Mouse (Mus musculus): Measurements from ENCODE around the gene Zfp106. TPM values are rescaled to one million over a fixed set of nuclear protein-coding genes. Genes with fewer than 3 reads are reported as not detected.
A peak's percentile ranks its signal among the peaks of the same experiment; 100 is the strongest.

The Zfp106 gene
- polyA plus RNA-seq, 1 experiment, result 79.9 TPM

DNA sequence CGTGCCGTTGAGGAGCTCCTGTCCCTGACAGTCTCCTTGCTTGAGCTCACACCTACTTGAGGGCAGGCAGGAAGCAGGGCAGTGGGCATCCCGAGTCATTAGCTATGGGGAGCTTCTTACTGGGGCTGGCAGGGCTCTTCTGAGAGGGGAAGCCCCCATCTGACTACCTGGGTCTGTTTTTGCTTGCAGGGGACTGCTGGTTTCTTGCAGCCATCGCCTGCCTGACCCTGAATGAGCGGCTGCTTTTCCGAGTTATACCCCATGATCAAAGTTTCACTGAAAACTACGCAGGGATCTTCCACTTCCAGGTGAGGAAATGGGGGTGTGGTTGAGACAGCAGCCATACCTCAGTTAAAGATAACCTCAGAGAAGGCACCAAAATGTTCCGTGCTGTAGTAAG is 81.7 kb downstream of the Zfp106 start:
- no peak for DNase-seq (ENCODE audit: extremely low spot score in 1 of 2, low spot score in 1 of 2)

DNA sequence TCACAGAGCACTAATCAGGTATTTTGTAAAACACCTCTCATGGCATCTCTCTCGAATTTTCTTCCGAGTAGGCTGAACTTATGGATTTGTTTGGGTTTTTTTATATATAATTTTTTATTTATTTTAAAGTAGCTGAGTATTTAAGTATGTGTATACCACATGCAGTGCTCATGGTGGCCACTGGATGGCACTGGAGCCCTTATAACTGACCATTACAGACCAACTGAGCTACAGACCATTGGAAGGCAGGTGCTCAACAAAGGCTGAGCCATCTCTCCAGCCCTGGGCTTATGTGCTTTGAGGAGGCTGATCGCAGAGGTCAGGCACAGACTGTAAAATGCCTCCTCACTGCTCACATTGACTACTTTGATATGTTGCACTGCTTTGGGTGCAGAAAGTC is 85.0 kb downstream of the Zfp106 start:
- DNase-seq (ENCODE audit: extremely low spot score in 1 of 2, low spot score in 1 of 2), result peak; percentile 44 to 82

DNA sequence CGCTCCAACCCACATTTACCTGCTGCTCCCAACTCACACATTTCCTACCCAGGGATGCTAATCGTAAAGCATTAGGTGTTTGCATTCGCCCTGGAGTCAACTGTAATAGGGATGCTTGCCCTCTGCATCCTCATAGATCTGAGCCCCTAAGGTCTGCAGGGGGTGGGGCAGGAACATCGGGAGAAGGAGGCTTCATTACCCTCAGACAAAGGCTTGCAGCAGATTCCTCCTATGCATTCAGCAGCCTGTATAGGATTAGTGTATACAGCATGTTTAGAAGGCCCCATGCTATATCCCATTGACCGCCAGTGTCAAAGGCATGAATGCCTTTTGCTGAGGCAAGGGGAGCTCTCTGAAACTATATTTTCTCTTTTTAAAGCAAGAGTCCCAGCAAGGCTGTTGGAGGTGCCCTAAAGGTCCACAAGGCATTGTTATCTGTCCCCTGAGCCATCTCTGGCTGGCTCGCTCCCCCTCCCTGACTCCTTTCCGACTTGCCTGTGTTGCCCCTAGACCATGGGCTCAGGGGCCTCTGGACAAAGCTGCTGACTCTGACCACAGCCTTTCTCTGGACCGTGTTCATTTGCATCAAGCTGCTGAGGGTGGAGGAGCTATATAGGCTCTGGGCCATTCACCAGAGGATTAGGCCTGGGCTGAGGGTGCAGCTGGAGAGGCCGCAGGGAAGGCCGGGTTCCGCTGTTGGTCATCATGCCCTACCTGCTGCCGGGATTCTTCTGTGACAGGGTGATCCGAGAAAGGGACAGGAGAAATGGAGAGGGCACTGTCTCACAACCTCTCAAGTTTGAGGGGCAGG is 87.2 kb downstream of the Zfp106 start:
- no peak for DNase-seq (ENCODE audit: extremely low spot score in 1 of 2, low spot score in 1 of 2)

DNA sequence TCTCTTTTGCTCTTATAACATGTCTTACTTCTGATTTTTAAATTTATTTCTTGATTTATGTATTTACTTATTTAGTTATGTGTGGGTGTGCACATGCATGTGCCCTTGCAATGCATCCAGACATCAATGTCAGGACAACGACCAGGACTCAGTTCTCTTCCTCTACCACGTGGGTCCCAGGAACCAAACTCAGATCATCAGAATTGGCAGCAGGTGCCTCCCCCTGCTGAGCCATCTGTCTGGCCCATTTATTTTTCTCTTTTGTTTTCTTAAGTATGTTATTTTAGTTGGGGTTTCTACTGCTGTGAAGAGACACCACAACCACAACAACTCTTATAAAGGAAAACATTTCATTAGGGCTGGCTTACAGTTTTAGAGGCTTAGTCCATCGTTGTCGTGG is 92.8 kb downstream of the Zfp106 start:
- no peak for DNase-seq (ENCODE audit: extremely low spot score in 1 of 2, low spot score in 1 of 2)

DNA sequence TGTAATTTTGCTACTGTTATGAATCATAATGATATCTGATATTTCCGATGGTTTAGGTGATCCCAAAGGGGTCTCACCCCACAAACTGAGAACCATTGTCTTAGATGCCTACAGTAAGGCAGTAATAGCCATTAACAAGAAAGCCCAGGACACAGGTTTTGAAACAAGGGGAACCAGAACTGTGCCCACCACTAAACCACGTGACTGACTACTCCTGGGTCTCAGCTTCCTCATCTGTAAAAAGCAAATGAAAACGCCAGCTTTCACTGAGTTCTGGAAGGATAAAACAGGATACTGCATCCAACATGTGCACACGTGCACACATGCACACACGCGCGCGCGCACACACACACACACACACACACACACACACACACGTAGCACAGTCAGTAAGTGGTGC is 93.9 kb downstream of the Zfp106 start:
- DNase-seq (ENCODE audit: extremely low spot score in 1 of 2, low spot score in 1 of 2), result no peak

DNA sequence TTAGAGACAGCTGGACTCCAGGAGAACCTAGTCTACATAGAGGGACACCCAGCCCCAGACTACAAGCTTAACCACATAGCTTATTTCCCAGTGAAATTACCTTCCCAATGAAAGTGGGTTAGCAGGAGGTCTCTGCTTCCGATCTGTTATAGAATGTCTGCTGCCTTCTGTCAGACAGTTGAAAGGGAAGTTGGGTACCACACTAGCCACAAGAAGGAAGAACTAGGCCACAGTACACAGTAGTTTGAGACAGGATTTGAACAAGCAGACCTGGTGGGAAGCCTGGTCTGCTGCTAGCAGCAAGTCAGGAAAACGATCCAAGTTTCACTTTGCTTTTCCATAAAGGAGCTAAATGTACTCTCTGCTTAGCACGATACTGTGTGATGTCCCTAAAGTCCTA is 94.4 kb downstream of the Zfp106 start:
- DNase-seq (ENCODE audit: extremely low spot score in 1 of 2, low spot score in 1 of 2), result no peak

DNA sequence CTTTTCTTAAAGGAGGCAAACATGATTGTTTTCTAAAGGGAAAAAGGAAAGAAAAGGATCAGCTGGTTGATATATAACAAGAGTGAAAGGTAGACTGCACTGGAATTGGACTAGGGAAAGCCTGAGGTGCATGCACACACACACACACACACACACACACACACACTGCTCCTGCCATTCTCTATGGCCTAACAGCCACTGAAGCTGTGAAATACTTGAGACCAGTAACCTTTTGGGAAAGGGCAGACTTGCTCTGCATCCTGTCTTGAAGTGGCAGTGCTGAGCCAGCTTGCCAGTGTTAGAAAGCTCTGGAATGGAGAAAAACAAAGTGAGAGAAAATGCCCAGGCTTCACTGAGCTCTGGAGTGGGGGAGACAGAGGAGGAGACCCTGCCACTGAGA is 95.6 kb downstream of the Zfp106 start:
- no peak for DNase-seq (ENCODE audit: extremely low spot score in 1 of 2, low spot score in 1 of 2)

DNA sequence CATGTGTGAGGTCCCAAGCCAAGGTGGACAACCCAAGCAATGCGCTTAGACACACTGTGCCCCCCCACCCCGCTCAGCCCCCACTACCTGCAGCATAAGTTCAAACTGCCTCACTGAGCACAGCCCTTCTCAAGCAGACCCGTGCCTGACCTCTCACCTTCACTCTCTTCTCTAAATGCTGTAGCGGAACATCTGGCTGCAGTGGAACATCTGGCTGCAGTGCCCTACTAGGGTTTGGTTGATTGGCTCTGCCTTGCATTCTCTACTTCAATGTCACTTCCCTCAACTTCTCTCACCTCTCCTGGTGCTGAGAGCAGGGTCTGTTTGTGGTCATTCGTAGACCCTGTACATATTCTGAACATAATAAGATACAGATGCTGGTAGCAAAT is 98.3 kb downstream of the Zfp106 start:
- DNase-seq (ENCODE audit: extremely low spot score in 1 of 2, low spot score in 1 of 2), result no peak

DNA sequence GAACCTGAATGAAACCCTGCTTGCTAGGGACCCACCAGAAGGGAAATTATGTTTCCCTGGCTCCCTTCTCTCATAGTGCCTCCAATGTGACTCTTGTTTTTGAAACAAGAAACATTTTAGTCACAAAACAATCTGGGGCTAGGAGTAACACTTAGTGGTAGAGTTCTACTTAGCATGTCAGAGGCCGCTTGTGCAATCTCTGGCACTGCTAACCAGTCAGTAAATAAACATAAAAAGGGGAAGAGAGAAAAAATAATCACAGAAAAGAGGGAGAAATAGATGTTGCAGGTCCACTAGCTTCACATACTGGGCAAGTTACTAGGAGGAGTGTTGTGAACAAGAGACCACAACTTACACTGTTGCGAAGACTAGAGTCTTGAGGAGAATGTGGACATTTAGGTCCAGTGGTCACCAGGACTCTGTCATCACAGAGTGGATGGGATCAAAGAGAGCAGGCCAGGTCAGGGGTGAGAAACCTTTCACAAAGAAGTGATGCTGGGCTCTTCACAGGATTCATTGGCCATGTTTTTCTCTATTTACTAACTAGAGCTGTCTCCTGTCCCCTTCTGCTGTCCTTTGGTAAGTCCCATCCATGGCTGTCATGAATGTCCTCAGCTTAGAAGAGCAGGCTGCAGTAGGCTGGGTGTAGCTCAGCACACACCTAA is 98.8 kb downstream of the Zfp106 start:
- DNase-seq (ENCODE audit: extremely low spot score in 1 of 2, low spot score in 1 of 2), result no peak

DNA sequence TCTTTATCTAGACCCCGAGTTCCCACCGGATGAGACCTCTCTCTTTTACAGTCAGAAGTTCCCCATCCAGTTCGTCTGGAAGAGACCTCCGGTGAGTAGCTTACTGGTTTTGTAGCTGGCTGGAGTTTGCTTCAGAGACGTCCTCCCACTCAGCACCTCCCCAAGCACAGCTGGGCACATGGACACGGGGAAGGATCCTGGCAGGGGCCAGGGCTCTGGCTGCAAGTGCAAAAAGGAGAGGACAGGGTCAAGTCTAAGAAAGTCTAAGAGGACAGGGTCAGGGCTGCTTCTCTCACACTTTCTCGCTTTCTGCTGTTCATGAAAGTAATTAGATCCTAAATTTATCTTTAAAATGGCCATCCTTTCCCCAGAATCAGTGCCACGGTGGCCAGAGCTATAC is 99.6 kb downstream of the Zfp106 start:
- no peak for DNase-seq (ENCODE audit: extremely low spot score in 1 of 2, low spot score in 1 of 2)

DNA sequence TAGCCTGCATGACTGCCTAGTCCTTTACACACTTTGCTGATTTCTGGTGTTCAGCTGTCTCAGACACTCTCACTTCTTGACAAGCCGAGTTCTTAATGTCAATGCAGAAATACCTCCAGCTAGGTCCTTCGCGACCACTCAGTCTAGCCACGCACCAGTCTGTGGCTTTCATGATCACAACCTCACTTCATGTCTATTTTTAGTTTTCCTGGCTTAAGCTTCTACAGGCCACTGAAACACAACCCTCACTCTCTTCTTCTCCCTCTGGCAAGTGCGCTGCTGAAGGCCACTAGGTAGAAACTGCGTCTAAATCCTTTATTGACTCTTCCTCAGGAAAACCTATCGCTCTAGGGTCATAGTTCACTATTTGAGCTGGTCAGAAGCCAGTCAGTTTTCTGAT is 100.3 kb downstream of the Zfp106 start:
- DNase-seq (ENCODE audit: extremely low spot score in 1 of 2, low spot score in 1 of 2), result no peak

DNA sequence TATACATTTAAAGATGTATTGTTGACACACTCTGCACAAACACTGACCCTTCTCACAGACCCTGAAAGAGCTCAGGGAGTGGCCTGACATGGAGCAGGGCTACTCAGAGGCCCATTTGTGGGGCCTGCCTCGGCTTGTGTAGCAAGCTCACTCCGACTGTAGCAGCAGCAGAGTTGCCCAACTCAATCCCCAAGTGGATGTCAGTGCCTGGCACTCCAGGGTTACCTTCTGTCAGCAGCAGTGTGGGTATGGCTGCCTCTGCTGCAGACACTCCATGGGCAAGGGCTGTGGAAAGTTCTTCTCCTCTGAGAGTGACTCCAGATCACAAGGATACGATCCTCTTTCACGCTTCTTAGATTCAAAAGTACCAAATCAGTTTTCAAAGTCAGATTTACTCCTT is 103.4 kb downstream of the Zfp106 start:
- DNase-seq (ENCODE audit: extremely low spot score in 1 of 2, low spot score in 1 of 2), result no peak

Other genes with a start within 250 kb of the Zfp106 start
- gene Pla2g4f, start 249.7 kb downstream of the Zfp106 start, polyA plus RNA-seq (2012; rRNA removed), result 0.06 and 0.36 TPM in 2 replicates
- 51.8 and 68.0 TPM in 2 replicates for gene Vps39, start 210.7 kb downstream of the Zfp106 start, polyA plus RNA-seq (2012; rRNA removed)
- 10.5 and 11.1 TPM in 2 replicates for gene Ganc, start 159.9 kb downstream of the Zfp106 start, polyA plus RNA-seq (2012; rRNA removed)
- 23.2 and 24.1 TPM in 2 replicates for gene Tmem87a, start 159.7 kb downstream of the Zfp106 start, polyA plus RNA-seq (2012; rRNA removed)
- gene Capn3, start 107.8 kb downstream of the Zfp106 start, polyA plus RNA-seq (2012; rRNA removed), result 6.1 and 10.3 TPM in 2 replicates
- 19.7 and 21.8 TPM in 2 replicates for gene Snap23, start 3.8 kb upstream of the Zfp106 start, polyA plus RNA-seq (2012; rRNA removed)
- gene Haus2, start 45.5 kb upstream of the Zfp106 start, polyA plus RNA-seq (2012; rRNA removed), result 14.9 and 17.1 TPM in 2 replicates
- 35.1 and 35.7 TPM in 2 replicates for gene Lrrc57, start 45.7 kb upstream of the Zfp106 start, polyA plus RNA-seq (2012; rRNA removed)
- 15.2 and 16.4 TPM in 2 replicates for gene Stard9, start 65.3 kb upstream of the Zfp106 start, polyA plus RNA-seq (2012; rRNA removed)

Measured in frontal cortex, adult 2 months (tissue).